17 mouse cellular contexts compared by ENCODE assay signal in genomic region chr11:103330651-103331319, GRCm38 (mm10). TPM values are rescaled to one million over a fixed set of nuclear protein-coding genes. Genes with fewer than 3 reads are reported as not detected.
DNase-seq lines count a peak whose midpoint lies in the region; ATAC-seq and TF ChIP-seq lines count a peak whose summit lies in the region.
"Had no signal": no experiment of that assay in that cellular context is flagged by ENCODE, and none has a peak within 500 bp of the region (broad histone marks: within the 10 kb centered on the region; RNA-seq: fewer than 3 reads in every experiment).

No protein-coding gene starts in this region.

- no peak overlapping the region for H3K4me2 ChIP-seq in liver, postnatal 0 days (ENCODE audit: low read depth, low read length)
- no peak overlapping the region for H3K4me2 ChIP-seq in liver, embryonic 11.5 days
- no peak overlapping the region for H3K4me2 ChIP-seq in forebrain, embryonic 15.5 days (replicated peaks)
- H3K4me2 ChIP-seq: limb, embryonic 15.5 days; neural tube, embryonic 15.5 days had no signal

- intact Hi-C loops in gastrocnemius, adult 2 months (cut with DNase I), result loop anchor here (5.0 kb wide), 1 partner anchor 227 kb away; no protein-coding TSS in a partner anchor

- no peaks in the 10 kb centered on the region for H3K9me3 ChIP-seq in liver, postnatal 0 days (ENCODE audit: low read length)
- no peaks in the 10 kb centered on the region for H3K9me3 ChIP-seq in liver, embryonic 11.5 days (ENCODE audit: control insufficient read depth, low read length)
- H3K9me3 ChIP-seq in forebrain, embryonic 15.5 days, result no peaks in the 10 kb centered on the region
- H3K9me3 ChIP-seq: heart, embryonic 10.5 days; limb, embryonic 15.5 days; neural tube, embryonic 15.5 days had no signal

- no peaks in the 10 kb centered on the region; the same call in 1 of the 2 replicates for H3K4me1 ChIP-seq in liver, postnatal 0 days (ENCODE audit: insufficient read depth)
- no peaks in the 10 kb centered on the region; the same call in 1 of the 2 replicates for H3K4me1 ChIP-seq in liver, embryonic 11.5 days (replicated peaks; ENCODE audit: control insufficient read depth, insufficient read depth, low read length)
- peaks cover 15% of the 10 kb centered on the region for H3K4me1 ChIP-seq in forebrain, embryonic 15.5 days

- H3K27ac ChIP-seq in gastrocnemius, adult 2 months, result no peak overlapping the region
- no peak overlapping the region for H3K27ac ChIP-seq in liver, postnatal 0 days (ENCODE audit: low read depth)
- H3K27ac ChIP-seq in liver, embryonic 11.5 days (ENCODE audit: low read depth, low read length), result no peak overlapping the region
- no peak overlapping the region for H3K27ac ChIP-seq in forebrain, embryonic 15.5 days (replicated peaks)
- H3K27ac ChIP-seq: heart, embryonic 10.5 days; limb, embryonic 15.5 days; neural tube, embryonic 15.5 days had no signal

- H3K4me3 ChIP-seq in gastrocnemius, adult 2 months, result no peak overlapping the region
- no peak overlapping the region for H3K4me3 ChIP-seq in liver, postnatal 0 days (ENCODE audit: low read depth, low read length)
- H3K4me3 ChIP-seq in liver, embryonic 11.5 days (ENCODE audit: low read depth, low read length), result no peak overlapping the region
- H3K4me3 ChIP-seq in forebrain, embryonic 15.5 days, result no peak overlapping the region
- H3K4me3 ChIP-seq: heart, embryonic 10.5 days; limb, embryonic 15.5 days; neural tube, embryonic 15.5 days had no signal

- DNase-seq in gastrocnemius, adult 2 months, result no peak
- DNase-seq in gastrocnemius, adult 8-10 months (ENCODE audit: low spot score in 2 of 2), result no peak
- DNase-seq in liver, postnatal 0 days, result no peak
- DNase-seq in liver, embryonic 11.5 days (ENCODE audit: low spot score), result no peak
- DNase-seq in ES-CJ7 (ENCODE audit: low read depth, low spot score), result peak; percentile 44
- DNase-seq in induced T-regulatory cell, adult 2 months (ENCODE audit: low read depth), result peak; percentile 51
- DNase-seq in ovary, postnatal 14 days (ENCODE audit: low spot score), result no peak
- DNase-seq: adrenal gland, adult 8-10 months; cerebellum, adult 8-10 months; gastrocnemius, postnatal 14 days; heart, postnatal 36 days; lung, postnatal 10 days had no signal

- TF ChIP-seq CTCF in gastrocnemius, adult 2 months (IDR thresholded peaks at IDR 0.05), result peak; percentile 20; the same call in 1 of the 2 replicates
- peak; percentile 19; the same call in 1 of the 2 replicates for TF ChIP-seq CTCF in liver, postnatal 0 days (IDR thresholded peaks at IDR 0.05; ENCODE audit: low read depth)

- ATAC-seq in liver, postnatal 0 days, result no peak
- ATAC-seq in liver, embryonic 11.5 days (replicated peaks; ENCODE audit: low FRiP score), result no peak
- no peak for ATAC-seq in forebrain, embryonic 15.5 days (replicated peaks)
- ATAC-seq: forebrain, embryonic 16.5 days had no signal

- 0 out of 2 replicates have a peak, but pooled peaks cover 4% of the 10 kb centered on the region for H3K27me3 ChIP-seq in liver, postnatal 0 days (ENCODE audit: insufficient read depth, low read length)
- H3K27me3 ChIP-seq in liver, embryonic 11.5 days (replicated peaks; ENCODE audit: control insufficient read depth, insufficient read depth, low read length), result peaks cover 20% of the 10 kb centered on the region
- H3K27me3 ChIP-seq in forebrain, embryonic 15.5 days, result peaks cover 16% of the 10 kb centered on the region

- no peak for TF ChIP-seq EP300 in liver, postnatal 0 days (IDR thresholded peaks at IDR 0.05; ENCODE audit: low read depth)

- WGBS in liver, postnatal 0 days (ENCODE audit: insufficient replicate concordance), result 71% methylated on average over 7 of the region's 7 CpGs
- 73% methylated on average over 7 of the region's 7 CpGs for whole genome bisulfite sequencing in liver, embryonic 11.5 days
- 68% methylated on average over 7 of the region's 7 CpGs for WGBS in forebrain, embryonic 15.5 days

- 0 out of 2 replicates have a peak, but pooled peaks cover 5% of the 10 kb centered on the region for H3K36me3 ChIP-seq in liver, postnatal 0 days (replicated peaks; ENCODE audit: insufficient read depth, low read length)
- no peaks in the 10 kb centered on the region for H3K36me3 ChIP-seq in liver, embryonic 11.5 days (ENCODE audit: control insufficient read depth, insufficient read depth, low read length)
- no peaks in the 10 kb centered on the region for H3K36me3 ChIP-seq in forebrain, embryonic 15.5 days
- H3K36me3 ChIP-seq: heart, embryonic 10.5 days; limb, embryonic 15.5 days; neural tube, embryonic 15.5 days had no signal

- no peak overlapping the region for H3K9ac ChIP-seq in liver, postnatal 0 days (replicated peaks)
- no peak overlapping the region for H3K9ac ChIP-seq in liver, embryonic 11.5 days (ENCODE audit: low read depth, low read length)
- H3K9ac ChIP-seq in forebrain, embryonic 15.5 days (replicated peaks), result no peak overlapping the region
- H3K9ac ChIP-seq: limb, embryonic 15.5 days; neural tube, embryonic 15.5 days had no signal

RNA-seq across cellular contexts. Expression of gene Arhgap27, which starts 32.7 kb away (rescaled TPM):
- total RNA-seq in gastrocnemius, adult 2 months (2021), result 1 to 10 TPM; 6.0 to 8.8 TPM
- 1 to 10 TPM; 2.5 to 4.7 (median 4.4) TPM for total RNA-seq in gastrocnemius, adult 8-10 months (2022)
- polyA plus RNA-seq in liver, postnatal 0 days (2015; fragmentation: Nextera tagmentation; extraction: Ambion mirVana), result 3.2 and 3.3 TPM in 2 replicates
- polyA plus RNA-seq in liver, embryonic 11.5 days (2014; fragmentation: Nextera tagmentation; extraction: Ambion mirVana), result 5.0 and 5.1 TPM in 2 replicates
- polyA plus RNA-seq in forebrain, embryonic 15.5 days (2015; fragmentation: Nextera tagmentation; extraction: Ambion mirVana), result 2.5 and 3.0 TPM in 2 replicates

Comparison
In these comparisons a context has a peak if more than half of its experiments do, and no peak if none do; other contexts are left out.
1. DNase-seq: peak in ES-CJ7 (single experiment) and induced T-regulatory cell, adult 2 months (single experiment); none in gastrocnemius, adult 2 months (single experiment), gastrocnemius, adult 8-10 months (0 of 2), liver, postnatal 0 days (single experiment), liver, embryonic 11.5 days (single experiment) and ovary, postnatal 14 days (single experiment).